ENCODE assay signal across 22 mouse cellular contexts in the genomic region with DNA sequence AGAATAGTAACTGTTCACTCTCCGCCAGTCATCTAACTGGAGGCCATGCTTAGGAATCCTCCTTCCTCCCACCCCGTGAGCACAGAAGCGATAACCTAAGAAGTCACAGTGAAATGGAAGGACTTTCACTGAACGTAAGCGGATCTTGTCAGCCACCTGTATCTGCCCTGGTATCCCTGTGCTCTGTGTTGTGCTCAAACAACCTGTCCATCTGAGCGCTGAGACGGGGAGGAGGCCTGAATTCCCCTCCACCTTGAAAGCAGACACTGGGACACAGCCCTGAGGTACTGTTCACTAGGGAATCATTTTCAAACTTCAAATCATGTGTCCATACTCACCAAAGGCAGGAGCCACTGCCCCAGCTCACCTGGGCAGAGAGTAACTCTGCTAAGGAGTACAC. TPM values are rescaled to one million over a fixed set of nuclear protein-coding genes. Genes with fewer than 3 reads are reported as not detected.
DNase-seq lines count a peak whose midpoint lies in the region; ATAC-seq and TF ChIP-seq lines count a peak whose summit lies in the region.
"Had no signal": no experiment of that assay in that cellular context is flagged by ENCODE, and none has a peak within 500 bp of the region (broad histone marks: within the 10 kb centered on the region; RNA-seq: fewer than 3 reads in every experiment).

No protein-coding gene starts in this region.

- no peak for TF ChIP-seq CTCF in gastrocnemius, adult 2 months (IDR thresholded peaks at IDR 0.05)
- no peak for TF ChIP-seq CTCF in kidney, adult 2 months (conservative IDR thresholded peaks at IDR 0.05; ENCODE audit: insufficient read depth, insufficient read length, low read depth, low read length)
- no peak for TF ChIP-seq CTCF in lung, embryonic 14.5 days (IDR thresholded peaks at IDR 0.05; ENCODE audit: low read depth)

- no peaks in the 10 kb centered on the region for H3K27me3 ChIP-seq in kidney, adult 2 months (replicated peaks; ENCODE audit: control insufficient read depth, insufficient read depth, low read length)
- H3K27me3 ChIP-seq in lung, embryonic 14.5 days (ENCODE audit: insufficient read depth, low read length): no peaks in the 10 kb centered on the region
- no peaks in the 10 kb centered on the region for H3K27me3 ChIP-seq in liver, embryonic 16.5 days (ENCODE audit: control insufficient read depth, insufficient read depth, low read depth, low read length)
- H3K27me3 ChIP-seq: embryonic facial prominence, embryonic 15.5 days; limb, embryonic 15.5 days; midbrain, embryonic 15.5 days; neural tube, embryonic 13.5 days had no signal

- TF ChIP-seq POLR2A in kidney, adult 2 months (IDR thresholded peaks at IDR 0.05; ENCODE audit: low read depth, low read length): no peak

- intact Hi-C loops in gastrocnemius, adult 2 months (cut with DNase I): no loop called here

- DNase-seq in gastrocnemius, adult 2 months: no peak
- DNase-seq in gastrocnemius, adult 8-10 months (ENCODE audit: low spot score in 2 of 2): no peak
- DNase-seq in kidney, adult 2 months: no peak
- DNase-seq in kidney, postnatal 10 days: no peak
- no peak for DNase-seq in lung, embryonic 14.5 days
- DNase-seq in lung, adult 18-20 months: no peak
- DNase-seq: cerebellum, adult 9-10 months; gastrocnemius, postnatal 25 days; left cerebral cortex, postnatal 4 days; retina, postnatal 1 day; right cerebral cortex, postnatal 25 days; spleen, adult 18-20 months had no signal

- H3K4me2 ChIP-seq in lung, embryonic 14.5 days: no peak overlapping the region
- no peak overlapping the region for H3K4me2 ChIP-seq in liver, embryonic 16.5 days (ENCODE audit: low read depth, low read length)
- H3K4me2 ChIP-seq: embryonic facial prominence, embryonic 15.5 days; hindbrain, embryonic 14.5 days; limb, embryonic 15.5 days; midbrain, embryonic 15.5 days; neural tube, embryonic 13.5 days had no signal

- H3K4me3 ChIP-seq in gastrocnemius, adult 2 months: no peak overlapping the region
- H3K4me3 ChIP-seq in kidney, adult 2 months (ENCODE audit: insufficient read depth, low read depth, low read length): no peak overlapping the region
- no peak overlapping the region for H3K4me3 ChIP-seq in lung, embryonic 14.5 days (ENCODE audit: low read depth, low read length)
- no peak overlapping the region for H3K4me3 ChIP-seq in liver, embryonic 16.5 days (ENCODE audit: low read depth, low read length)
- H3K4me3 ChIP-seq: embryonic facial prominence, embryonic 15.5 days; limb, embryonic 15.5 days; midbrain, embryonic 15.5 days; neural tube, embryonic 13.5 days had no signal

- ATAC-seq in lung, embryonic 14.5 days (ENCODE audit: insufficient read depth): 0 out of 2 replicates have a peak, but pooled peaks have one; percentile 6
- ATAC-seq in liver, embryonic 16.5 days (ENCODE audit: low read depth): no peak
- no peak for ATAC-seq in inflammation-experienced regulatory T-cells, adult 6 months
- ATAC-seq: forebrain, embryonic 16.5 days; midbrain, embryonic 15.5 days had no signal

- no peak overlapping the region; the same call in 1 of the 2 replicates for H3K9ac ChIP-seq in lung, embryonic 14.5 days
- no peak overlapping the region for H3K9ac ChIP-seq in liver, embryonic 16.5 days (ENCODE audit: low read depth, low read length)
- H3K9ac ChIP-seq: embryonic facial prominence, embryonic 15.5 days; hindbrain, embryonic 14.5 days; limb, embryonic 15.5 days; midbrain, embryonic 15.5 days; neural tube, embryonic 13.5 days had no signal

- H3K27ac ChIP-seq in gastrocnemius, adult 2 months: peak overlapping the region; percentile 84
- H3K27ac ChIP-seq in kidney, adult 2 months (ENCODE audit: insufficient read depth, low read depth, low read length): peak overlapping the region; percentile 8
- H3K27ac ChIP-seq in lung, embryonic 14.5 days (ENCODE audit: low read depth): peak overlapping the region; percentile 73; the same call in 1 of the 2 replicates
- peak overlapping the region; percentile 63 for H3K27ac ChIP-seq in liver, embryonic 16.5 days (ENCODE audit: low read length)
- H3K27ac ChIP-seq: embryonic facial prominence, embryonic 15.5 days; hindbrain, embryonic 14.5 days; limb, embryonic 15.5 days; macrophage; midbrain, embryonic 15.5 days; neural tube, embryonic 13.5 days had no signal

- peaks cover 20% of the 10 kb centered on the region for H3K4me1 ChIP-seq in kidney, adult 2 months (ENCODE audit: control insufficient read depth, insufficient read depth, low read length)
- H3K4me1 ChIP-seq in lung, embryonic 14.5 days (ENCODE audit: insufficient read depth): peaks cover 18% of the 10 kb centered on the region
- H3K4me1 ChIP-seq in liver, embryonic 16.5 days (ENCODE audit: control insufficient read depth, low read depth, low read length): no peaks in the 10 kb centered on the region; the same call in 1 of the 2 replicates
- H3K4me1 ChIP-seq: embryonic facial prominence, embryonic 15.5 days; limb, embryonic 15.5 days; midbrain, embryonic 15.5 days had no signal

- WGBS in kidney, adult 2 months: 81% methylated on average over 7 of the region's 7 CpGs
- WGBS in lung, embryonic 14.5 days: 66% methylated on average over 7 of the region's 7 CpGs
- 76% methylated on average over 7 of the region's 7 CpGs for WGBS in liver, embryonic 16.5 days (ENCODE audit: insufficient replicate concordance)

- peaks cover 3% of the 10 kb centered on the region for H3K36me3 ChIP-seq in kidney, adult 2 months (ENCODE audit: control insufficient read depth, insufficient read depth, low read length)
- H3K36me3 ChIP-seq in lung, embryonic 14.5 days (ENCODE audit: insufficient read depth): peaks cover 68% of the 10 kb centered on the region
- H3K36me3 ChIP-seq in liver, embryonic 16.5 days (ENCODE audit: control insufficient read depth, insufficient read depth): peaks cover 3% of the 10 kb centered on the region

- H3K9me3 ChIP-seq in lung, embryonic 14.5 days (ENCODE audit: low read depth, low read length): no peaks in the 10 kb centered on the region
- no peaks in the 10 kb centered on the region for H3K9me3 ChIP-seq in liver, embryonic 16.5 days (replicated peaks; ENCODE audit: control insufficient read depth, low read length)
- H3K9me3 ChIP-seq: embryonic facial prominence, embryonic 15.5 days; limb, embryonic 15.5 days; midbrain, embryonic 15.5 days; neural tube, embryonic 13.5 days had no signal

RNA-seq across cellular contexts. Expression of gene Fermt2, which starts 52.9 kb away (rescaled TPM):
- 100 to 1,000 TPM; 214 to 243 TPM for total RNA-seq in gastrocnemius, adult 2 months (2021)
- 100 to 1,000 TPM; 229 to 294 (median 246) TPM for total RNA-seq in gastrocnemius, adult 8-10 months (2022)
- polyA plus RNA-seq in kidney, adult 2 months (2012; rRNA removed): 40.8 and 47.2 TPM in 2 replicates
- polyA plus RNA-seq in lung, embryonic 14.5 days (2014; fragmentation: Nextera tagmentation; extraction: Ambion mirVana): 209 and 229 TPM in 2 replicates
- polyA plus RNA-seq in liver, embryonic 16.5 days (2015; fragmentation: Nextera tagmentation; extraction: Ambion mirVana): 44.8 and 50.4 TPM in 2 replicates
- not detected for polyA plus RNA-seq in inflammation-experienced regulatory T-cells, adult 6 months (2017; shearing (Covaris generic))
- total RNA-seq: common myeloid progenitor, adult 5-6 weeks had no signal
- polyA plus RNA-seq: macrophage had no signal

Comparison
In these comparisons a context has a peak if more than half of its experiments do, and no peak if none do; other contexts are left out.
1. H3K27ac ChIP-seq: peak in every context shown above with its lines; median percentile 84 in gastrocnemius, adult 2 months; 73 in lung, embryonic 14.5 days; 63 in liver, embryonic 16.5 days; 8 in kidney, adult 2 months.
2. RNA of gene Fermt2, which starts 52.9 kb away (polyA plus RNA-seq): 209 to 229 TPM in lung, embryonic 14.5 days, 44.8 to 50.4 TPM in liver, embryonic 16.5 days and 40.8 to 47.2 TPM in kidney, adult 2 months; not detected in inflammation-experienced regulatory T-cells, adult 6 months; every median in the first group is over 10 times any median in the second.